Mouse (Mus musculus): ENCODE data around the gene Fes. TPM values are rescaled to one million over a fixed set of nuclear protein-coding genes. Genes with fewer than 3 reads are reported as not detected.

Fes gene
- polyA plus RNA-seq, 1 experiment from 2014 or later, result 15.7 TPM

Other genes with a start within 250 kb of the Fes start
- 10.5 and 11.9 TPM in 2 replicates for gene Sema4b, start 201.1 kb downstream of the Fes start, polyA plus RNA-seq (2014; fragmentation: Nextera tagmentation; extraction: Ambion mirVana)
- 73.7 and 89.1 TPM in 2 replicates for gene Cib1, start 155.1 kb downstream of the Fes start, polyA plus RNA-seq (2014; fragmentation: Nextera tagmentation; extraction: Ambion mirVana)
- 2.0 and 2.6 TPM in 2 replicates for gene Gdpgp1, start 155.1 kb downstream of the Fes start, polyA plus RNA-seq (2014; fragmentation: Nextera tagmentation; extraction: Ambion mirVana)
- gene Ttll13, start 141.6 kb downstream of the Fes start, polyA plus RNA-seq (2014; fragmentation: Nextera tagmentation; extraction: Ambion mirVana), result 0.35 and 0.79 TPM in 2 replicates
- gene Ngrn, start 126.7 kb downstream of the Fes start, polyA plus RNA-seq (2014; fragmentation: Nextera tagmentation; extraction: Ambion mirVana), result 45.7 and 45.8 TPM in 2 replicates
- 7.0 TPM in 2 replicates for gene Vps33b, start 118.3 kb downstream of the Fes start, polyA plus RNA-seq (2014; fragmentation: Nextera tagmentation; extraction: Ambion mirVana)
- gene Prc1, start 93.5 kb downstream of the Fes start, polyA plus RNA-seq (2014; fragmentation: Nextera tagmentation; extraction: Ambion mirVana), result 108 and 118 TPM in 2 replicates
- 6.8 and 8.4 TPM in 2 replicates for gene Rccd1, start 63.5 kb downstream of the Fes start, polyA plus RNA-seq (2014; fragmentation: Nextera tagmentation; extraction: Ambion mirVana)
- 34.1 and 39.7 TPM in 2 replicates for gene Unc45a, start 46.9 kb downstream of the Fes start, polyA plus RNA-seq (2014; fragmentation: Nextera tagmentation; extraction: Ambion mirVana)
- gene Hddc3, start 44.8 kb downstream of the Fes start, polyA plus RNA-seq (2014; fragmentation: Nextera tagmentation; extraction: Ambion mirVana), result 19.6 and 22.8 TPM in 2 replicates
- gene Man2a2, start 16.6 kb downstream of the Fes start, polyA plus RNA-seq (2014; fragmentation: Nextera tagmentation; extraction: Ambion mirVana), result 15.7 and 19.3 TPM in 2 replicates
- gene Furin, start 17.5 kb upstream of the Fes start, polyA plus RNA-seq (2014; fragmentation: Nextera tagmentation; extraction: Ambion mirVana), result 17.2 and 18.4 TPM in 2 replicates
- gene Blm, start 147.2 kb upstream of the Fes start, polyA plus RNA-seq (2014; fragmentation: Nextera tagmentation; extraction: Ambion mirVana), result 13.1 and 17.1 TPM in 2 replicates

Measured in embryonic facial prominence, embryonic 14.5 days (tissue).